Mouse (Mus musculus) G1E (cell line): ENCODE results near the gene Ypel4. TPM values are rescaled to one million over a fixed set of nuclear protein-coding genes. Genes with fewer than 3 reads are reported as not detected.

ENCODE experiments used
- ATAC-seq: 2 replicates; pipeline ENCODE4 v1.8.0; 2016; ENCODE audit warnings: mild to moderate bottlenecking; ENCODE audit not compliant: insufficient number of reproducible peaks, poor library complexity, low FRiP score, severe bottlenecking; ENCODE audit errors: extremely low read depth
- DNase-seq: peaks from one replicate; pipeline ENCODE4 v3.0.0; 2012; ENCODE audit warnings: low spot score
- H3K27me3 ChIP-seq: 2 replicates; pipeline ENCODE4 v1.6.1; 2012; ENCODE audit warnings: mild to moderate bottlenecking, low read length, inconsistent platforms; ENCODE audit not compliant: insufficient read depth
- H3K36me3 ChIP-seq: replicated peaks from 2 replicates; pipeline ENCODE3; 2012; ENCODE audit warnings: mild to moderate bottlenecking, inconsistent platforms
- H3K4me1 ChIP-seq: 2 replicates; pipeline ENCODE4 v1.6.1; 2012; ENCODE audit warnings: low read depth, low read length, inconsistent platforms, mixed read lengths; ENCODE audit not compliant: insufficient read depth
- H3K4me3 ChIP-seq: 2 replicates; pipeline ENCODE4 v1.5.1; 2012; ENCODE audit warnings: low read depth, mild to moderate bottlenecking, inconsistent platforms, low read length, moderate library complexity, mixed read lengths
- H3K9me3 ChIP-seq: replicated peaks from 2 replicates; pipeline ENCODE4 v1.6.1; 2012; ENCODE audit warnings: inconsistent platforms
- CTCF ChIP-seq: IDR thresholded peaks from 2 replicates; pipeline ENCODE4 v1.5.1; 2012; ENCODE audit warnings: low read depth, low read length, inconsistent platforms, mixed read lengths
- GATA1 ChIP-seq: IDR thresholded peaks from 2 replicates; pipeline ENCODE4 v1.6.1; 2012; ENCODE audit warnings: borderline replicate concordance, low read length, inconsistent platforms, mixed read lengths
- GATA2 ChIP-seq: IDR thresholded peaks from 2 replicates; pipeline ENCODE4 v1.6.1; 2012; ENCODE audit warnings: low read depth, low read length, inconsistent platforms, borderline replicate concordance
- POLR2AphosphoS5 ChIP-seq: IDR thresholded peaks from 2 replicates; pipeline ENCODE4 v1.6.1; 2012; ENCODE audit warnings: low read depth, low read length, inconsistent platforms; ENCODE audit not compliant: insufficient replicate concordance
- TAL1 ChIP-seq: conservative IDR thresholded peaks from 2 replicates; pipeline ENCODE4 v1.6.1; 2012; ENCODE audit warnings: low read depth, low read length, inconsistent platforms, mixed read lengths
- polyA plus RNA-seq: library from polyadenylated mRNA; stranded (reverse); fragments of >175 nt; gene quantifications from 2 replicates; pipeline ENCODE4 v1.2.3, GENCODE M21; 2012
- total RNA-seq, 2 experiments: library from RNA; stranded (forward) in 1 of 2; stranded (reverse) in 1 of 2; fragments of 200-1000 nt in 1 of 2; fragments of >200 nt in 1 of 2; fragmentation: Nextera tagmentation in 1 of 2; gene quantifications; 2 replicates each; pipeline ENCODE4 v1.2.3; 2014 to 2017

Gene Ypel4
- total and polyA plus RNA-seq, 3 experiments = 0.16 to 13.1 (median 0.44) TPM

GRCm38 (mm10) chr2:84735346-84735920 lies 1.6 kb downstream of the Ypel4 start:
- Histone ChIP-seq H3K36me3 (no peaks in the 10 kb centered on the region), H3K4me1 (peaks cover 36% of the 10 kb centered on the region), H3K27me3 (peaks cover 69% of the 10 kb centered on the region), H3K4me3 (no peak overlapping the region; the same call in 1 of the 2 replicates), H3K9me3 (no peaks in the 10 kb centered on the region)
- peak; percentile 15 for DNase-seq
- peak; percentile 77 for ATAC-seq
- peak; percentile 66 for TF ChIP-seq TAL1
- TF ChIP-seq CTCF = no peak

DNA sequence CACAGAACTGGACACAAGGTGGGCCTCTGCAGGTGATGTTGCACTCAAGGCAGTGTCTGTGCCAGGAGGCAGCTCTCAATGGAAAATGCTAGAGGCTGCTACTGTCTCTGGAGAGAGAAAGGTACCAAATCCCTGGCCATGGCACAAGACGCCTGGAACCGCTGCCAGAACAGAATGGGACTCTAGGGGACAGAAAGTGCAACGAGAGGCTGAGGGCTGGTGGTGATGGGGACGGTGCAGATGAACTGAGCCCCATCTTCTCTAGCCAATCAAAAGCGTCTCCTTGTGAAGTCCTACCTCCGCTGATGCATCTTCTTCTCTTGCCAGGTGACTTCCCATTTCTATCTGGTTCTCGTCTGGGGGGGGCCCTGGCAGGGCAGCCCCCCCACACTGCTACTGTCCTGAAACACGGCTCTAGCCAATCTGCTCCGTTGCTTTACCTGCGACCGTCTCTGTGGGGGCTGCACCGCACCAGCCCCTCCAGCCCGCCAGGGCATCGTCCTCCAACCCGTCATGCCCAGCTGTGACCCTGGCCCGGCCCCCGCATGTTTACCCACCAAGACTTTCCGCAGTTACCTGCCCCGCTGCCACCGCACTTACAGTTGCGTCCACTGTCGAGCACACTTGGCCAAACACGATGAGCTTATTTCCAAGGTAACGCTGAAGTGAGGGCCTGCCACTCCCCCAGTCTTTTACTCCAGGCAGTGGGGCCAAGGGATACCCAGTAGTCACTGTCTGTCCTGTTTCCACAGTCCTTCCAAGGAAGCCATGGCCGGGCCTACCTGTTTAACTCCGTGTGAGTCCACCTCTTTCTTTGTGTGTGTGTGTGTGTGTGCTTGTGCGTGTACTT lies 2.7 kb downstream of the Ypel4 start:
- Histone ChIP-seq H3K9me3 (no peaks in the 10 kb centered on the region), H3K36me3 (no peaks in the 10 kb centered on the region), H3K4me1 (peaks cover 40% of the 10 kb centered on the region), H3K27me3 (peaks cover 77% of the 10 kb centered on the region), H3K4me3 (no peak overlapping the region)
- TF ChIP-seq GATA2 (no peak), TAL1 (no peak), CTCF (no peak), GATA1 (no peak), POLR2AphosphoS5 (no peak)
- ATAC-seq (no peak), DNase-seq (no peak)

- Histone ChIP-seq H3K4me3 (no peak overlapping the region), H3K36me3 (no peaks in the 10 kb centered on the region), H3K4me1 (peaks cover 47% of the 10 kb centered on the region), H3K9me3 (no peaks in the 10 kb centered on the region), H3K27me3 (peaks cover 85% of the 10 kb centered on the region)
- ATAC-seq (no peak), DNase-seq (no peak)
- TF ChIP-seq TAL1 = no peak
- TF ChIP-seq CTCF = no peak
- TF ChIP-seq GATA1 = no peak
- no peak for TF ChIP-seq POLR2AphosphoS5
- TF ChIP-seq GATA2 = no peak
These were observed 3.6 kb downstream of the Ypel4 start for GRCm38 (mm10) chr2:84737451-84737925.

DNA sequence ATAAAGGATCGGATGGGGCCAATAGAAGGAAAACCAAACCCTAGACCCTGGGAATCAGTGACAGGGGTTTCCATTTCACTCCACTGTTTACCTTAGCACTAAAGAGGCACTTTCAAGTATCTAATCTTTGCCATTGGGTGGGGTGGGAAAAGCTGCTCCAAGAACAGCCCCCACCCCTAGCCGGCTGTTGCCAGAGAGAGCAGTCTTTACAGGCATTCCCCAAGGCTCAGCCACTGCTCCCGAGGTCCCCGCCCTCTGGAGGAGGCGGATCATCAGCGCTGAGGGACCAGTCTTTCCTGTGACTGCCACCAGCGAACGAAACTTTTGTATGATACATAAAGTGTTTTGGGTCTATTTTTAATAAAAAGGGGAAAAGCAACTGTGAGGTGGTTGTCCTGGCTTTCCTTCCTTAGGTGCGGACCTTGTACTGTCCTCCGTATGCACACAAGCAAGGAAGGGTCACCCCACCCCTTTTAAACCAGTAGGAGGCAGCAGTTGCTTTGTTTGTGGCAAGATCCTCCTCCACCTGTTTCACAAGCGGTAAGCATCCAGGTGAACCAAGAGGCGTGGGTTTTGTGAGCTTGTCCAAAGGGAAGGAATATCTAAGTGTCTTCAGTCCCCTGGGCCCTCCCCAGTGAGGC lies 4.5 kb downstream of the Ypel4 start:
- Histone ChIP-seq H3K4me3 (no peak overlapping the region), H3K9me3 (no peaks in the 10 kb centered on the region), H3K4me1 (peaks cover 56% of the 10 kb centered on the region), H3K36me3 (no peaks in the 10 kb centered on the region), H3K27me3 (peaks cover 90% of the 10 kb centered on the region)
- DNase-seq = no peak
- TF ChIP-seq GATA1 (no peak), POLR2AphosphoS5 (no peak), TAL1 (no peak), CTCF (no peak), GATA2 (no peak)
- no peak for ATAC-seq

DNA sequence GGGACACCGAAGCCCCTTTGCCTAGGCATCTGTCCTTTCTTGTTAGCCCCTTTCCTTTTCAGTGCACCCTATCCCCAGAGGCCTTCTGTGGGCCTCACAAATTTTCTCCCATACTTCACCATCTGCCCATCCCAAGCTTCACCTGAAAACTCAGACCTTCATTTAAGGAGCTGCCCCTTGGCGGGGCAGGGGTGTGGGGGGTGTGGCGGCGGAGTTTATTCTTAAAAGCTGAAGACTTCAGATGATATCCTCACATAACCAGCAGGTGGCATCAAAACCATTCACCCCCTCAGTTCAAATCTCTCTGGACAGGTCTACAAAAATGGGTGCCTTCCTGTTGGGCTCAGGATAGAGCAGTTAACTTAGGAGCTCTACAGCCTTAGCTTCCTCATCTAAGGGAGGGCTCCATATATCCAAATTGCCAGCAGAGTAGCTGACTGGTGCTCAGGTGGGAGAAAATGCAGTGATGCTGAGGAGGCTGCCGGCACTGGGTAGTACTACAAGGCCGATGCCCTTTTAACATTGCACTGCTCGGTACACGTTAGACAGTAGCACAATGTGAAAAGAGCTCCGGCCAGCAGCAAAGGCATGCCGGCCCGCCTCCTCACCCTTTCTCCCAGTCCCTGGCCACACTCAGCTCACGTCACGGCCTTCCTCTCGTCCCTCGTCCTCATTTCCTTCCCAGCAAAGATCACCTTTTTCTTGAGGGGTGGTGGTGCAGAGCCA lies 6.9 kb downstream of the Ypel4 start:
- Histone ChIP-seq H3K9me3 (no peaks in the 10 kb centered on the region), H3K4me3 (no peak overlapping the region), H3K36me3 (no peaks in the 10 kb centered on the region), H3K27me3 (peaks cover 86% of the 10 kb centered on the region), H3K4me1 (peaks cover 42% of the 10 kb centered on the region)
- no peak for DNase-seq
- no peak for ATAC-seq
- TF ChIP-seq GATA2 (no peak), CTCF (no peak), TAL1 (no peak), POLR2AphosphoS5 (no peak), GATA1 (no peak)

- H3K9me3 ChIP-seq = no peaks in the 10 kb centered on the region
- TF ChIP-seq POLR2AphosphoS5 (no peak), TAL1 (no peak), GATA1 (no peak), GATA2 (no peak), CTCF (no peak)
- no peak overlapping the region for H3K4me3 ChIP-seq
- DNase-seq (no peak), ATAC-seq (no peak)
- peaks cover 86% of the 10 kb centered on the region for H3K27me3 ChIP-seq
- no peaks in the 10 kb centered on the region for H3K36me3 ChIP-seq
- peaks cover 35% of the 10 kb centered on the region for H3K4me1 ChIP-seq
These were observed 8.1 kb downstream of the Ypel4 start for GRCm38 (mm10) chr2:84741841-84742450.
